Mouse (Mus musculus): ENCODE measurements around the gene Gm9821. TPM values are rescaled to one million over a fixed set of nuclear protein-coding genes. Genes with fewer than 3 reads are reported as not detected.

The Gm9821 gene
- total and polyA plus RNA-seq, 3 experiments, result 1.2 to 22.7 TPM; not detected in 1

GRCm38 (mm10) chr2:91928534-91929350, 16.8 kb upstream of the Gm9821 start:
- H3K9me3 ChIP-seq (replicated peaks; ENCODE audit: insufficient read depth, low read length), result no peaks in the 10 kb centered on the region
- DNase-seq (ENCODE audit: low read depth, low spot score), result no peak
- peaks cover 0 to 5% of the 10 kb centered on the region in 2 experiments; a peak in 2 of 4 replicates for H3K36me3 ChIP-seq (ENCODE audit: control insufficient read depth in 1 of 2, insufficient read depth in 2 of 2, low read length in 2 of 2)
- H3K4me3 ChIP-seq (ENCODE audit: control insufficient read depth in 1 of 2, insufficient read depth in 1 of 2, low read depth in 2 of 2, low read length in 2 of 2), result no peak overlapping the region
- TF ChIP-seq TCF12 (IDR thresholded peaks at IDR 0.05; ENCODE audit: low read depth, low read length) (no peak), CHD2 (IDR thresholded peaks at IDR 0.05; ENCODE audit: low read length) (no peak), MXI1 (IDR thresholded peaks at IDR 0.05; ENCODE audit: low read depth, low read length) (no peak), SMC3 (IDR thresholded peaks at IDR 0.05; ENCODE audit: low read depth, low read length) (no peak), ZNF384 (IDR thresholded peaks at IDR 0.05; ENCODE audit: low read depth, low read length) (no peak), CTCF (IDR thresholded peaks at IDR 0.05 in 2 of 3, conservative IDR thresholded peaks at IDR 0.05 in 1 of 3; ENCODE audit: control insufficient read depth in 1 of 3, insufficient read depth in 1 of 3, low read depth in 2 of 3, low read length in 3 of 3, poor library complexity in 1 of 3, severe bottlenecking in 1 of 3) (no peak), RCOR1 (IDR thresholded peaks at IDR 0.05; ENCODE audit: low read depth, low read length) (no peak), ZMIZ1 (IDR thresholded peaks at IDR 0.05; ENCODE audit: low read depth, low read length) (no peak), SIN3A (IDR thresholded peaks at IDR 0.05; ENCODE audit: low read length) (no peak), E2F4 (IDR thresholded peaks at IDR 0.05; ENCODE audit: borderline replicate concordance, low read depth, low read length) (no peak), MAFK (IDR thresholded peaks at IDR 0.05; ENCODE audit: borderline replicate concordance, low read depth, low read length) (no peak), NELFE (IDR thresholded peaks at IDR 0.05; ENCODE audit: low read depth, low read length) (no peak), TAL1 (IDR thresholded peaks at IDR 0.05; ENCODE audit: low read length) (no peak), ZC3H11A (IDR thresholded peaks at IDR 0.05; ENCODE audit: low read depth, low read length) (no peak)
- no peak overlapping the region for H3K9ac ChIP-seq (ENCODE audit: control insufficient read depth, low read depth, low read length, poor library complexity, severe bottlenecking)
- no peak overlapping the region for H3K27ac ChIP-seq (ENCODE audit: control insufficient read depth, low read depth, low read length)
- H3K27me3 ChIP-seq (ENCODE audit: control insufficient read depth in 1 of 2, insufficient read depth in 2 of 2, low read length in 2 of 2), result no peaks in the 10 kb centered on the region
- H3K4me1 ChIP-seq (ENCODE audit: control insufficient read depth in 1 of 2, insufficient read depth in 2 of 2, low read length in 2 of 2), result peaks cover 3 to 16% of the 10 kb centered on the region in 2 experiments
- H3K79me2 ChIP-seq (ENCODE audit: control insufficient read depth, insufficient read depth, low read length, poor library complexity), result peaks cover 22% of the 10 kb centered on the region

GRCm38 (mm10) chr2:91929455-91929854, 16.0 kb upstream of the Gm9821 start:
- Histone ChIP-seq H3K4me3 (ENCODE audit: control insufficient read depth in 1 of 2, insufficient read depth in 1 of 2, low read depth in 2 of 2, low read length in 2 of 2) (no peak overlapping the region), H3K79me2 (ENCODE audit: control insufficient read depth, insufficient read depth, low read length, poor library complexity) (peaks cover 15% of the 10 kb centered on the region), H3K36me3 (ENCODE audit: control insufficient read depth in 1 of 2, insufficient read depth in 2 of 2, low read length in 2 of 2) (peaks cover 0 to 3% of the 10 kb centered on the region in 2 experiments; a peak in 2 of 4 replicates), H3K9ac (ENCODE audit: control insufficient read depth, low read depth, low read length, poor library complexity, severe bottlenecking) (no peak overlapping the region), H3K27me3 (ENCODE audit: control insufficient read depth in 1 of 2, insufficient read depth in 2 of 2, low read length in 2 of 2) (no peaks in the 10 kb centered on the region), H3K9me3 (replicated peaks; ENCODE audit: insufficient read depth, low read length) (no peaks in the 10 kb centered on the region), H3K27ac (ENCODE audit: control insufficient read depth, low read depth, low read length) (no peak overlapping the region), H3K4me1 (ENCODE audit: control insufficient read depth in 1 of 2, insufficient read depth in 2 of 2, low read length in 2 of 2) (peaks cover under 1 to 13% of the 10 kb centered on the region in 2 experiments)
- no peak for DNase-seq (ENCODE audit: low read depth, low spot score)
- TF ChIP-seq ZKSCAN1 (IDR thresholded peaks at IDR 0.05; ENCODE audit: low read depth, low read length), result no peak
- TF ChIP-seq SMC3 (IDR thresholded peaks at IDR 0.05; ENCODE audit: low read depth, low read length), result no peak
- peak; percentile 73 for TF ChIP-seq ZNF384 (IDR thresholded peaks at IDR 0.05; ENCODE audit: low read depth, low read length)
- no peak for TF ChIP-seq MEF2A (IDR thresholded peaks at IDR 0.05; ENCODE audit: extremely low read depth, insufficient replicate concordance, low read depth, low read length, poor library complexity, severe bottlenecking)
- TF ChIP-seq GABPA (IDR thresholded peaks at IDR 0.05; ENCODE audit: low read depth, low read length), result no peak
- TF ChIP-seq ELF1 (IDR thresholded peaks at IDR 0.05; ENCODE audit: low read depth, low read length), result no peak
- TF ChIP-seq TCF12 (IDR thresholded peaks at IDR 0.05; ENCODE audit: low read depth, low read length), result no peak
- no peak for TF ChIP-seq TAL1 (IDR thresholded peaks at IDR 0.05; ENCODE audit: low read length)

Measured in MEL (cell line).